Mouse (Mus musculus) heart, postnatal 25 days (tissue): ENCODE results near the gene Dst. TPM values are rescaled to one million over a fixed set of nuclear protein-coding genes. Genes with fewer than 3 reads are reported as not detected.
A peak's percentile ranks its signal among the peaks of the same experiment; 100 is the strongest.

Experiments
- DNase-seq: peaks from one replicate; pipeline ENCODE4 v3.0.0; 2022; ENCODE audit warnings: low spot score
- intact Hi-C: fragments of 180-260 bp; cut with DNase I; formaldehyde crosslinking; loops from one replicate; pipeline ENCODE4 v1.15.1; 2025
- total RNA-seq, 2 experiments: library from RNA; stranded (reverse); gene quantifications; 2 replicates each; pipeline ENCODE4 v1.2.3; 2021

Gene Dst
- total RNA-seq, 2 experiments from 2014 or later: 338 to 369 TPM

DNA sequence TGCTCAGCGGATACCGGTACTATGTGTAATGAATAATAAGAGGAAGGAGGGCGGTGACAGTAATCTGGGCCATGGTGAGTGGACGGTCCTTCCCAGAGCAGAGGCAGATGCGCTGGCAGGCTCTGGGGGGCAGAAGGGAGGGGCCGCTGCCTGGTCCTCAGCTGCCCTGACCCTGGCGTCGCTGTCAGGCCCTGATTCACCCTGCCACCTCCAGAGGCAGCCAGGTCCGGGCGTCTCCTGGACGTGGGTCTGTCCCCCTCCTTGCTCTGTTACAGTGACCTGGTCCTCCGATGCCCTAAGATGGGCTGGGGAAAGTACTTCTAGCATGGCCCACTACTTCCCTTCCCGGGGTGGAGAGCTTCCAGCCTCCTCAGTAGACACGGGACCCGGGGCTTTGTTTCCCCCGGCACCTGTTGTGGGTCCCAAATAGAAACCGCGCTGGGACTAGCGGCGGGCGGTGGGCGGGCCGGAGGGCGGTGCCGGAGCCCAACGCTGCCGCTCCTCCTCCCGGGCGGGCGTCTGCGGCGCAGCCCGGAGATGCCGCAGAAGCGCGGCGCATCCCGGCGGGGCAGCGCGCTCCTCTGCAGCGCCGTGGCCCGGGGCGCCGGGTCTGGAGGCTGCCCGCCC, 103.1 kb downstream of the Dst start:
- intact Hi-C loops: loop anchor here (5.0 kb wide), 1 partner anchor 41 kb away; no protein-coding TSS in a partner anchor
- DNase-seq: peak; percentile 66

DNA sequence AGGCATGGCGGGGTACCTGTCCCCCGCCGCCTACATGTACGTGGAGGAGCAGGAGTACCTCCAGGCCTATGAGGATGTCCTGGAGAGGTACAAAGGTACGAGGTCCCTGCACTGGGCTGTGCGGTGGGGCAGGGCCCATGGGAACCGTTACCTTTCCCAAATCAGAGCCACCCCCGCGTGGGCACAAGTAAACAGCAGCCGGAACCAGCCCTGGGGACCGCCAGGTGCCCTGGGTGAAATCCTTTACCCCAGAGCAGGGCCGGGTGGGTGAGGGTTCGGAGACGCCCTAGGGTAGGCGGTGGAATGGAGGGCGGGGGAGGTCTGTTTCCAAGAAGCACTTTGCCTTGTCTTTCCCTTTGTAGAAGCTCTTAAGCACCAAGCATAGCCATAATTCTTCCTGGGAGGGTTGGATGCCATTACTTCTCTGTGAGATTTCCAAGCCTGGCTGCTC, 103.8 kb downstream of the Dst start:
- no peak for DNase-seq
- intact Hi-C loops: loop anchor here (5.0 kb wide), 1 partner anchor 40 kb away; no protein-coding TSS in a partner anchor

DNA sequence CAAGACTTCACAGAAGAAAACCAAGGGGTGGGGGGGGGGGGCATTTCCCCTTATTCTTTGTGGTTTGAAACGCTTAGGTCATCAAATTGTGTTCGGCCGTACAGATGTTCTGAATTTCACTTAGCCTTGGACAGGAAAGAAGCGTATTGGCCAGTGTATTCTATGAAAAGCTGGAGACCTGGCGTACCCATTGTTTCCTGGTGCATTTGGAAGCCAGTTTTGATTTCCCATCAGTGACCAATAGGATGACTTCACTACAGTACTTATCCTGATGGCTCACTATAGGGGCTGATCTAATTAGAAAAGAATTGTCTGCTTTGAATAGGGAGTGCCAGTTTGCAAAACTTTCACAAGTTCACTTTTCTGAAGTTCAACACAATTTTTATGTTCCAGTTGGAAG, 105.5 kb downstream of the Dst start:
- intact Hi-C loops: loop anchor here (5.0 kb wide), 1 partner anchor 39 kb away; no protein-coding TSS in a partner anchor
- no peak for DNase-seq

DNA sequence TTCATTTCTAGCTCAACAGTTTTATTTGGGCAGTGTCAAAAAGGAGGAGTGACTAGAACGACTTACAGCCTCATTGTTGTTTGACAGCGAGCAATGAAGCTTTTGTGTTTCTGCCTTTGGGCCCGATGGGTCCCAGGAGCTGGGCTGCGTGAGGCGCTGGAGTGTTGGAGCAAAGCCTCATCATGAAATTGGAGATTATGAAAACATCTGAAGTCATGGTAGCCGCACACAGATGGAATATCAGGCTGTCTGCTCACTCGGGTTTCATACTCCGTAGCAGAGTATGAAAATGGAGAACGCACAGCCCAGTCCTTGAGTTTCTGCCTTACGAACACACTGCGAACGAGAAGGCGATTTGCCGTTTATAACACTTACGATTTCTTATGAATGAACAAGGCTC, 108.8 kb downstream of the Dst start:
- DNase-seq: no peak
- intact Hi-C loops: no loop called here

DNA sequence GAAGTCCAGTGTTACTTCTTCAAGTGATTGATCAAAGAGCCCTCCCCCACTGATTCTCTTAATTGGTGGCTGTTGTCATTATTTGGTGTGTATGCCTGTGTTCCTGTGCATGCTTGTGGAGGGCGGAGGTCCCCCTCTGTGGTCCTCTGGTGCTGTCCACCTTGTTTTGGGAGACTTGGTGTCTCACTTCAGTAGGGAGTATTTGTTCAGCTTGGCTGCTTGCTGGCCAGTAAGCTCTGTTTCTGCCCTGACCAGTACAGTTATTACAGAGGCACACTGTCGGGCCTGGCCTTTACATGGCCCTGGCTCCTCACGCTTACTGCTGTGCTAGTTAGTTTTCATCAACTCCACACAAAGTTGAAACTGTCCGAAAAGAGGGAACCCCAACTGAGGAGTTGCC, 109.3 kb downstream of the Dst start:
- intact Hi-C loops: no loop called here
- no peak for DNase-seq

DNA sequence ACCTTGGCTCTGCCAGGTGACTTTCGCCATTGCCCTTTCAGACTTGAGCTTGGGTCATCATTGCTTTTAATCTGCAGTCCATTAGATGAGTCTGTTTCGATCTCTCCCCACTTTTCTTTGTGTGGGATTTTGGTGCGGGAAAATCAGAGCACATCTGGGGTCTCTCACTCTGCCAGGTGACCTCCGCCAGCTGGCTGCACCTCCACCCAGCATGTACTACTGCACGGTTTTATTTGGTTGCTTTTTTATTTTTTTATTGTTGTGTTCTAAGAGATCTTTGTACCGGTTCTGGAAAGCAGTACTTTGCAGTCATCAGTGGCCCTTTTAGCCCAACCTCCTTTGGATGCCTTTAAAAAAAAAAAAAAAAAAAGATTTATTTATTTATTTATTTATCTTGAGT, 112.6 kb downstream of the Dst start:
- no peak for DNase-seq
- intact Hi-C loops: no loop called here

DNA sequence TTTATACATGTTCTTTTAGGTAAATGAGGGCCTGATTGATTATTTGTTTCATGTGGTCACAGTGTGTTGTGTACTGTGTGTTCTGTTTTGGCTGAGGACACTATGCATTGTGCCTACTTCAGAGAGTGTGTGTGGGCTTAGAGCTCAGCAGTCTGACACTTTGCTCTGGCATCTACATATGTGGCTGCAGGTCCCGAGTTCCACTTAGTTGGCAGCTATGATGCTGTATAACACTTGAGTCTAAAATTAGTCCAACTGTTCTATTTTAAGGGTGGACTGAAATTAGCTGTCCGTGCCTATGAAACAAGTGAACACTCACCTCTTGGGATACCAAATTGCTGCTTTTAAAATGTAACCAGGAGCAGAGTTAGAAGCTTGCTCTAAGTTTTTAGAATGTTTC, 113.5 kb downstream of the Dst start:
- DNase-seq: no peak
- intact Hi-C loops: no loop called here

DNA sequence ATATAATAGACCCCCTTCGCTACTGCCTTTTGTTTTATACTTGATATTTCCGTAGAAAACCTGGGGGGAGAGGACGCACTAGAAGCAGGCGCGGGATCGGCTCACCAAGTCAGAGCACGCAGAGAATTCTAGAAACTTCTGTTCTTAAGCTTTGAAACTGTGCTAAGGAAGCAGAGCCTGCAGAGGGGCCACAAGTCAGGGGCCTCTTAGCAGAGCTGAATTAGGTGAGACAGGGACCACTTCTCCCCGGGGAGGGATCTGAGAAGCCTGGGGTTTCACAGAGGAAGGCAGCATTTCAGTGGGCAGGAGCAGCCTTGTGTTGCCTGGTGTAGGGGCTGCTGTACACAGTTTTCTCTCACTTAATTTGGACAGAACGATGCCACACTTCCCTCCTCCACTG, 115.1 kb downstream of the Dst start:
- no peak for DNase-seq

DNA sequence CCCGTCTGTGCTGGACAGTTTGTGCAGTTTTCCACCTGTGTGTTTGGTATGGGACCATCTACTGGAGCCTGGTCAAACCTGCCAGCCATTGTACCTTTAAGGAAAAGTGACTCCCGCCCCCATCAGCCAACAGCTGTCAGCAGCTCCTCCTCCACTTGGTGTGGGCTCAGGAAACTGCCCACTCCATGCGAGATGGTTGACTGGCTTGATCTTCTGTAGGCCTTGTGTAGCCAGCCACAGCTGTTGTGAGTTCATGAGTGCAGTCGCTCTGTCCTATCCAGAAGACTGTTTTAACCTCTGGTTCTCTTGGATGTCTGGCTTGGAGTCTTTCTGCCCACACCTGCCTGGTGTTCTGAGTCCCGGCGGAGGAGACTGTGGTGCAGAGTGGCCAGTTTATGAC, 117.9 kb downstream of the Dst start:
- intact Hi-C loops: no loop called here
- DNase-seq: no peak

More for the DNA sequence above, 115.1 kb downstream of the Dst start:
- intact Hi-C loops: no loop called here

DNA sequence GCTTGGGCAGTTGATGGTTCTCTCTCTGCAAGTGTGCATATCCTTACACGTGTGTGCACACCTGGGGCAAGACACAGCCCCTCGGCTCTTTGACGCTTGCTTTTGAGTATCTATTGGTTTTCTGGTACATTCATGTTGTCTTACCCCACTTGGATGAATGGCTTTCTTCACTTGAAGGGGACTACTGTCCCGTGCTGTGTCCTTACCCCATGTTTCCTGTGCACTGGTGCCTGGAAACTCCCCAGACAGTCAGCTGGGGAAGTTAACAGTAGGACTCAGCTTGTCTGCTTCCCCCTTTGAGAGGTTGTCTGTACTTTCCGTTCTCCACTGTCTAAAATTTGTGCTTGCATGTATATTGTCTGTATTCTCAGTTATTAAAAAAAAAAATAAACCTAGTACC, 120.7 kb downstream of the Dst start:
- DNase-seq: no peak
- intact Hi-C loops: no loop called here

DNA sequence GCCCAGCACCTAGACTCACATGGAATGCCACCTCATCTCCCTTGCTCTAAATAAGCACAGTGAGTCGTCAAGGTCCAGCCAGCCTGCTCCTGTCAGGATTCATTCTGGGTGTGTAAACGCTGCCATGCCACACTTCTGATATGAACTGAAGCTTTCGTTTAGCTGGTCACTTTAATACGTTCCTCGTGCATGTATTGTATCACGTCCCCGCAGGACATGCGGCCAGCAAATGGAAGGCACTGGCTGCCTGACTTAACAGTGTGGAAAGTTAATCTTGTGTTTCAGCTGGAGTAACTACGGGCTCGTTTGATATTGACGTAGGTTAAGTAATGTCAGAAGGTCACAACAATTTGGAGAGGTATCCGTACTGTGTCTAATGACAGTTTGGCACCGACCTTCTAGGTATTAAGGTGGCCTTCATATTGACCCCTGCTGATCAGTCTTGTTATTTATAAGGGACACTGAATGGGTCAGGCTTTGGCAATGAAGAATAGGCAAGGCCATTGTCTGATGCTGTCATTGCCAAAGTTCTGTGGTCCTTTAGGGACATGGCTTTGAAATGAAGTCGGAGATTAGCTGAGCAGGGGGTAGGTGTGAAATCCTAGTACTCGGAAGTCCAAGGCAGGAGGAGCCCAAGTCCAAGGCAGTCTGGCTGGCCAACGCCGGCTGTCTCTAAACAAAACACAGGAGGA, 122.5 kb downstream of the Dst start:
- intact Hi-C loops: no loop called here
- no peak for DNase-seq

DNA sequence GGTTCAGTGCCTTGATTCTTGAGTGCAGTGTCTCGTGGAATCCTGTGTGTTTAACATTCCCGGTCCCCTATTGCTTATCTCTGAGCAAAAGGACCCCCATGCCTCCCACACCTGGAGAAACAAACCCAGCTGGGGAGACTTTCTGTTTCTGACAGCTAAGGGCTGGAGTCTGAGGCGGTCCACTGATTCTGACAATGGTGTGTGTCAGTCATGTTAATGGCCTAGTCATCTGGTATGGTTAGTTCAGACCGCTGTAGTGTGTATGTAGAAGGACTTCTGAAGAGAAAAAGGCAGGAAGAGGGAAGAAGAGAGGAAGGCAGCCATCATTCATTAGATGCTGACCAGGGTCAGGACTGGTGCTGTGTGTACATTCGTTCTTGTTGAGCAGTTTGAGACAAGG, 125.0 kb downstream of the Dst start:
- DNase-seq: no peak
- intact Hi-C loops: no loop called here

DNA sequence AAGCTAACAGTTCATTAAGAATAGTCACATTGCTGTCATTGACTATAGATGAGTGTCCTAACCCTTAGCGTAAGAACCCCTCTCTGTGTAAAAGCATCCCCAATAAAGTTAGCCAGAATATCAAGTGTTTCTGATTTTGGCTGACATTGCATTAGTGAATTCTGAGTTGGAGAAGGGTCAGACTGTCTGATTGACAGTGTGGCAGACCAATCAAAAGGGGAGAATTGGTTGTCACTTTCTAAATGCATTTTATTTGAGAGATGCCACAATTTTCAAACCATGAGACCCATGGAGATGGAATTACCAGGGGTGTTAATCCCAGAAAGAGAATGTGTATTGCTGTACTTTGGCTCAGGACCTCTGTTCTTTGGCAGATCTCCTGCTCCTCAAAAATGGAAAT, 125.5 kb downstream of the Dst start:
- DNase-seq: no peak
- intact Hi-C loops: no loop called here

DNA sequence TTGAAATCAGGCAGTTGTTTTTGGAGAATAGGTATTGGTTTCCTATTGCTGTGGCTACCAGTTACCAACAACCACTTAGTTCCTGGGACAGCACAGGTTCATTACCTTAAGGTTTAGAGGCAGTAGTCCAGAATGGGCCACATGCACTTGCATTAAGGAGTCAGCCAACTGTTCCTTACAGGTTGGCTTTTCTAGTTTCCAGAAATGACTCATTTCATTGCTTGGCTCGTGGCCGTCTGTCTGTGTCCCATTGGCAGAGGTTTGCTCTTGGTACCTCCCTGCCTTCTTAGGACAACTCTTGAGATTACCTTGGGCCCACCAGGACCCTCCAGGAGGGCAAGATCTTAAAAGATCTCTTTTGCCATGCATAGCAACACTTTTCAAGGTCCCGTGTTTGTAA, 125.9 kb downstream of the Dst start:
- DNase-seq: no peak
- intact Hi-C loops: no loop called here

DNA sequence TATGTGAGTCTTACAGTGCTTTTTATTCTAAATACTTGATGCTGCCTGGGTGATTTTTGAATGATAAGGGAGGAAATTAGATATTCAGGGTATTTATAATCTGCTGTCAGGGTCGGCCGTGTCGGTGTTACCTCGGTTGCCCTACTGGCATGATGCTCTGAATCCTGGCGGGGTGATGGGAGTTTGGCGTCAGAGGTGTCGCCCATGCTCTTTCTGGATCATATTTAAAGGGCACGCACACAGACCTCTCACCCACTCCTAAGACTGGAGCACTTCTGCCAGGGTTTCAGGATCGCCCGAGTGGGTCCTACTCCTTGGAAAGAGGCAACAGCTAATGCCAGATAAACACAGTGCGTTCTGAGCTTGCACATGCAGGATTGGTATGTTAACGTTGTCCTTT, 128.1 kb downstream of the Dst start:
- intact Hi-C loops: no loop called here
- no peak for DNase-seq

DNA sequence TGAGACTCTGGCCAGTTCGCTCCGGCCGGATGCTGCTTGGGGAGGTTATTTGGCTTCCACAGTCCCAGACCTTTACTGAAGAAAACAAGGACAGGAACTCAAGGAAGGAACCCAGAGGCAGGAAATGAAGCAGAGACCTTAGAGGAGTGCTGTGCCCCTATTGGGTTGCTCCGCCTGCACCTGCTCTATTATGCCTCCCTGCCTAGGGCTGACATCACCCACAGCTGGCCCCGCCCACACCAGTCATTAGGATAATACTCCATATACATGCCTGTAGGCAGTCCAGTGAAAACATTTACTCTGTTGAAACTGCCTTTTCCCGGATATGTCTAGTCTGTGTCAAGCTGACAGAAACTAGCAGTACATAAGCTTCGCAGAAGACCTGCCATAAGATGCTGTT, 130.5 kb downstream of the Dst start:
- intact Hi-C loops: no loop called here

DNA sequence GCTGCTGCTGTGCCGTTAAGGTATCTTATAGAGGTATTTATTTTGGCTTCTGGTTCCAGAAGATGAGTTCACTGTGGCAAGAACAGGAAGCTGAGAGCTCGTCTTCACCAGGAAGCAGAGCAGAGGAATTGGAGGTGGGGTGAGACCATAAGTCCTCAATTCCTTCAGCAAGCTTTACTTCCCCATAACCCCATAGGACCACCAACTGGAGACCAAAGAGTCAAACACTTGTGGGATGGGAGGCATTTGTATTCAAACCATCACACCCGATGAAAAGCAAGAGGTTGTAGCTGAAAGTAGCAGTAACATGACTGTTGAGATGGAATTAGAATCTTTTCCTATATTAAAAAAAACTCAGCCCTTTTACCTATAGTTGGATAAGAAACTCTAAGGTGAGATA, 132.0 kb downstream of the Dst start:
- DNase-seq: no peak
- intact Hi-C loops: loop anchor here (5.0 kb wide), 1 partner anchor 33 kb away; no protein-coding TSS in a partner anchor

More for the DNA sequence above, 130.5 kb downstream of the Dst start:
- DNase-seq: no peak

DNA sequence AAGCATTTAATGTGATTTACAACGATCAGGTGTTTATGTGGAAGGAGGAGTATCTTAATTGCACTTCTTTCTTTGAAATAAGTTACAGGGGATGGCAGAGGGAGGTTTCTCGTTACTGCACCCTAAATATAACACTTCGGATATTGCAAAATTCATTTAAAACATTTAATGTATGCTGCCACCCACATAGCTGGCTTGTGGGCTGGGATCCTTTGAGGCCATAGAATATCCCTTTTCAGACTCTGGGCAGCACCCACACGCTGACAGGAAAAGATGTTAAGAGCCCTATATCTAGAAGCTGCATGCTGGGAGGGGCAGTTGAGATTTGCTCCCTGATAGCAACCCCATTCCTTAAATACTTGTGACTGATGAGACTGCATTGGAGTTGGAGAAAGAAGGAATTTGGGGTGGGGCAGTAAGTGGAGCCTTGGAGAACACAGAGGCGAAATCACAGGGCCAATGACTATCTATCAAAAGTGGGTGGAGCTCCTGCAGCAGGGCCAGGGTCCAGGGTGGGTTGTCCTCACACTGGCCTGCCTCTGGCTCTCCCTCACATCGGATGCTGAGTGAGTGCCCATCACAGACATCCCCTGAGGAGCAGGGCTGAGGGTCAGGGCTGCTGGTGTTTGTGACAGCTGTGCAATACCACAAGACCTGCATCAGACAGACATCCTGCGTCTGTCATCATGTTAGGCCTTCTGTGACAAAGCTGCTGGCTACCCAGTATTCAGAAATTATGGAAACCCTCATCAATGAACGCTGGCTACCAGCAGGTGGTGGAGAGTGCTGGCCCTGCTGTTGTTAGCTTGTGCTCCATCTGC, 133.1 kb downstream of the Dst start:
- intact Hi-C loops: loop anchor here (5.0 kb wide), 1 partner anchor 34 kb away; no protein-coding TSS in a partner anchor
- DNase-seq: no peak

DNA sequence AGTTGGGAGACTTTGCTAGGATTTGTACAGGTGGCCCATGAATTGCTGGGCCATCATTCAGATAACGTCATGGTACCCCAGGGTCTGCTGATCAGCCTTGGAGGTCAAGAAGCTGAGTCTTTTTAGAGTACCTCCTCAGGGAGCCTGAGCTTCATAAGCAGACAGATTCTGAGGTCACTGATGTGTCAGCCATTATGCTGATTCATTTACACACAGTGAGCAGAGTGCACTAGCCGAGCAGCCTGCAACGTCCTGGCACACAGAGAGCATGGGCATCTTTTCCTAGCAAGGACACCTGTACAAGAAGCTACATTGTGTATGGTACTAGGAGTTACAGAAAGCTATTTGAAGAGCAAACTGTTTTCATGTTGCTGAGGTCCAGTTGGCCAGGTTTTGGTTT, 134.3 kb downstream of the Dst start:
- no peak for DNase-seq
- intact Hi-C loops: loop anchor here (5.0 kb wide), 1 partner anchor 35 kb away; no protein-coding TSS in a partner anchor

DNA sequence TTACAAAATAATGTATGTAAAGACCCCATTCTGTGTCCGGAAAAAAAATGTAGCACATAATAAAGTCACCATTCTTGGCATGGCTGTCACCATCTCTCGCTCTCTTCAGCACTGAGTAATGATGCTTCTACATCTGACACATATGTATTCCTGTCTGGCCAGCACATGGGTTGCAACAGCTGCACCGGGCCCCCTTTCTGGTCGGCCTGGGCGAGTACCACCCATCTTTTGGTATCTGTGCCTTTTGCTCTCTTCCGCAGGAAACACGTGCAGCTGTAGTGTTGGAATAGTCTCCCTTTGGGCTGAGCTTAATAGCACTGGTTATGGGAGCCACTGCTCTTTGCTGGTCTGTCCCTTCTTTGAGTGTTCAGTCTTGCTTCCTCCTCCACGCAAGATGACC, 135.3 kb downstream of the Dst start:
- no peak for DNase-seq
- intact Hi-C loops: loop anchor here (5.0 kb wide), 1 partner anchor 36 kb away; no protein-coding TSS in a partner anchor
